Mouse (Mus musculus) layer of hippocampus, adult 2 months (tissue): ENCODE data around the gene Edem3. TPM values are rescaled to one million over a fixed set of nuclear protein-coding genes. Genes with fewer than 3 reads are reported as not detected.
"Not testable (repeated sequence)": the region's sequence is repeated elsewhere in the genome, so short reads cannot be mapped to it uniquely, and the experiment has no call there.

Experiments
- DNase-seq, 2 experiments: peaks; one replicate each; pipeline ENCODE4 v3.0.0; 2022; ENCODE audit warnings: low spot score in 2 of 2
- H3K27ac ChIP-seq: fragments of 200-600 bp; 2 replicates; pipeline ENCODE4 v1.8.1; 2022
- H3K4me3 ChIP-seq: fragments of 200-600 bp; 2 replicates; pipeline ENCODE4 v1.8.1; 2022; ENCODE audit warnings: mild to moderate bottlenecking
- CTCF ChIP-seq: fragments of 200-600 bp; conservative IDR thresholded peaks from 2 replicates; pipeline ENCODE4 v1.8.1; 2022; ENCODE audit warnings: antibody characterized with exemption, mild to moderate bottlenecking, moderate library complexity
- total RNA-seq, 2 experiments: library from RNA; stranded (reverse); gene quantifications; 2 replicates each; pipeline ENCODE4 v1.2.3; 2021

Edem3 gene
- total RNA-seq, 2 experiments from 2014 or later, result 36.1 to 40.5 TPM

DNA sequence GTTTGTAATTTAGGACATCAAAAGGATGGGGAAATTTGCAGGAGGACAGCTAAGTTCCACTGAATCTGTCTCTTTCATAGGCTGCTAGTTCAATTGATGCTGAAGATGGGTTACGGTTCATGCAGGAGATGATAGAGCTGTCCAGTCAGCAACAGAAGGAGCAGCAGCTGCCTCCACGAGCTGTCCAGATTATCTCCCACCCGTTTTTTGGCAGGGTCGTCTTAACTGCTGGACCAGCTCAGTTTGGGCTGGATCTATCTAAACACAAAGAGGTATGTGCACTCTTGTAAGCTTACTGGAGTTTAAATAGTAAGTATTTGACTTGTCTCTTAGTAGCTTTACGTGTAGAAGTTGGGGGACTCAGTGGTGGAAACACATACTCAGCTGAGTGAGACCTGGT is 52.1 kb downstream of the Edem3 start:
- H3K4me3 ChIP-seq, result no peak overlapping the region
- H3K27ac ChIP-seq, result no peak overlapping the region
- DNase-seq, result no peak
- TF ChIP-seq CTCF, result no peak

GRCm38 (mm10) chr1:151810628-151811421 is 55.7 kb downstream of the Edem3 start:
- H3K27ac ChIP-seq, result no peak overlapping the region
- no peak for TF ChIP-seq CTCF
- no peak overlapping the region for H3K4me3 ChIP-seq
- DNase-seq, result no peak

GRCm38 (mm10) chr1:151811456-151811855 is 56.3 kb downstream of the Edem3 start:
- DNase-seq, result no peak
- Histone ChIP-seq H3K27ac (no peak overlapping the region), H3K4me3 (no peak overlapping the region)
- no peak for TF ChIP-seq CTCF

GRCm38 (mm10) chr1:151812004-151812712 is 57.0 kb downstream of the Edem3 start:
- no peak for TF ChIP-seq CTCF
- Histone ChIP-seq H3K4me3 (no peak overlapping the region), H3K27ac (no peak overlapping the region)
- no peak for DNase-seq

DNA sequence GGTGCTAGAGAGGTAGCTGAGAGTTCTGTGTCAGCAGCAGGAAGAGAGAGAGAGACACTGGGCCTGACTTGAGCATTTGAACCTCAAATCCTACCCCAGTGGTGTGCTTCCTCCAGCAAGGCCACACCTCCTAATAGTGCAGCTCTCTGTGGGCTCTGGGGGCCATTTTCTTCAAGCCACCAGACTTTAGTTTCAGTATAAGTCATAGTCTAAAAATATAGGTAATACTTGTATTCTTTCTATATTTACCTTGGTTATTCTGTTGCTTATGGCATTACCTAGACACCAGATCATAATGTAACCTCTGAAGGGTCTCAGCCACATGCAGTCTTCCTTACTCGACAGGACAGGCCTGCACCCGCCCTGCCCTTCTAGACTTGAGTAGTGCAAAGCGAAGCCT is 60.9 kb downstream of the Edem3 start:
- H3K4me3 ChIP-seq, result no peak overlapping the region

DNA sequence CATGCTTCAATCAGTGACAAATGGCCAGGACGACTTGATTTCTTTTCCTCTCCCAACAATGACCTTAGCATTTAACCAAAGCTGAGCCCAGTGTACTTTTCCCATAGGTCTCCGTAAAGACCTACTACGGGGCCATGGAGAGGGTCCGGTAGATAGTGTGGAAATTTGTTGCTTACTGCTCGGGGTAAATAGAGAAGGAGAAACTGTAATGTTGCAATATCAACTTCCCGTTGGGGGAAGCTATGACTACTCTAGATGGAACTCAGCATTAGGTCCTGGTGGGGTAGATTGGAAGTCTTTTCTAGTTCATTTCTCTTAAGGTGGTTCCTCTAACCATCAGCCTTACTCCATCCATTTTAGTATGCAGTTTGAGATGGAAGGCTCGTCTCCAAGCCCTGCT is 64.0 kb downstream of the Edem3 start:
- no peak overlapping the region for H3K4me3 ChIP-seq
- H3K27ac ChIP-seq, result no peak overlapping the region
- TF ChIP-seq CTCF, result no peak
- no peak for DNase-seq

More for the DNA sequence above, 60.9 kb downstream of the Edem3 start:
- no peak overlapping the region for H3K27ac ChIP-seq
- no peak for TF ChIP-seq CTCF
- DNase-seq, result no peak

DNA sequence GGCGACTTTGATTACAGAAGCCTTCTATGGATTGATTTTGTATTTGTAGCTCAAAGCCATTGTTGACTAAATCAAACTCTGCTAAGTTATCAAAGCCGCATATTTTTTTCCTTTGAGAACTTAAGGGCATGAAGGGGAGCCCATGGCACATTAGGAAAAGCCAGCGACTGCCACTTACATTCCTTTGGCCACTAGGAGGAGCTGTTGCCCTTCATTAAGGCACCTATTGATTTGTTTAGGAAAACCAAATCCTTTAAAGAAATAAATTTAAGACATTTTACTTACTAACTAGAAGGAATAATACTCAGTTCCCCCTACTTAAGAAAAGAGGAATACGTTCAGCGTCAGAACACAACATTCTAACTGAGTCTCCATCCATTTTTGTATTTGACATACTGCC is 65.3 kb downstream of the Edem3 start:
- Histone ChIP-seq H3K4me3 (no peak overlapping the region), H3K27ac (no peak overlapping the region)
- TF ChIP-seq CTCF, result peak; percentile 99
- DNase-seq, result peak; percentile 68 to 83

DNA sequence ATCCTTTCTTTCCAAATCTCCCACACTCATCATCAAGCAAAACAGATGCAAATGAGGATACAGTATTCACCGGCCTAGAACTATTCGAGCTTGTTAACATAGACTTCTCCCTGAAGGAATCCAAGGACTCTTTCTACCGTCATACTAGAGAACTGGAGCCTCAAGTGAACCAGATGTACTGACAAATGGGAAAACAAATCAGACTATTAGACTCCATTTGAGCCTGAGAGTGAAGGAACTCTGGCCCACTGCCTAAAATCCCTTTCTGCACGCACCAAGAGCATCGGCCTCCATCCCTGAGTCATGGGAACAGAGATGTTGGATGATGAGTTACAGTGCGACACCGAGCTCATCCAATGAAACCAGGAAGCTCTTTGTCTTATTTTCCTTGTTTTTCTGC is 69.9 kb downstream of the Edem3 start:
- Histone ChIP-seq H3K27ac (peak overlapping the region; percentile 32; the same call in 1 of the 2 replicates), H3K4me3 (no peak overlapping the region)
- peak in 1 of 2 experiments; percentile 35 for DNase-seq
- TF ChIP-seq CTCF, result no peak

DNA sequence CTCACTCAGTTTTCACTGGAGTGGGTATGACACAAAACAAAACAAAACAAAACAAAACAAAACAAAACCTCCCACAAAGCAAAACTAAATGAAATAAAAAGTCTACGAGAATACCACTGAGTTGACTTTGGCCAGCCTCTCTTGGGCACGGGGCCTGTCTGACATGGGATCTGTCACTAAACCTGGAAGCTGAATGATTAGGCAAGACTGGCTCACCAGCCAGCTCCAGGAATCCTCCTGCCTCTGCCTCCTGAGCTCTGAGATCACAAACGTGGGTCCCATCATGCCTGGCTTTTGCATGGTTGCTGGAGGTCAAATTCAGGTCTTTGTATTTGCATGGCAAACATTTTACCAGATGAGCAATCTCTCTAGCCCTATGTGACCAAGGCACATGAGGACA is 76.6 kb downstream of the Edem3 start:
- TF ChIP-seq CTCF, result no peak
- Histone ChIP-seq H3K27ac (no peak overlapping the region), H3K4me3 (no peak overlapping the region)
- no peak for DNase-seq

- DNase-seq, result no peak
- Histone ChIP-seq H3K4me3 (no peak overlapping the region), H3K27ac (no peak overlapping the region)
- no peak for TF ChIP-seq CTCF
Observed at GRCm38 (mm10) chr1:151835261-151835660, 80.1 kb downstream of the Edem3 start.

DNA sequence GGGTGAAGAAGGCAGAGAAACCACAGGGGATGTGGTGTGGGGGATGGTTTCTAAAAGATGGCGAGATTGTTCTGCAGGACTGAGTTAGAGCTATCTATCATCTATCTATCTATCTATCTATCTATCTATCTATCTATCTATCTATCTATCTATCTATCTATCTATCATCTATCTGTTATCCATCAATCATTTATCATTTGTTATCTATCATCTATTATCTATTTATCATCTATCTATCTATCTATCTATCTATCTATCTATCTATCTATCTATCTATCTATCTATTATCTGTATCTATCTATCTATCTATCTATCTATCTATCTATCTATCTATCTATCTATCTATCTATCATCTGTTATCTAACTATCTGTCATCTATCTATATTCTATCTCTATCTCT is 85.2 kb downstream of the Edem3 start:
- H3K27ac ChIP-seq, H3K4me3 ChIP-seq, DNase-seq: not testable (repeated sequence)

- TF ChIP-seq CTCF, result no peak
- DNase-seq, result no peak
- Histone ChIP-seq H3K27ac (no peak overlapping the region), H3K4me3 (no peak overlapping the region)
Observed at GRCm38 (mm10) chr1:151845252-151845832, 90.2 kb downstream of the Edem3 start.
